ENCODE assay signal across 9 mouse cellular contexts in genomic region chr12:3550280-3550679, GRCm38 (mm10). TPM values are rescaled to one million over a fixed set of nuclear protein-coding genes. Genes with fewer than 3 reads are reported as not detected.
DNase-seq lines count a peak whose midpoint lies in the region; ATAC-seq lines count a peak whose summit lies in the region.
"Had no signal": no experiment of that assay in that cellular context is flagged by ENCODE, and none has a peak within 500 bp of the region (broad histone marks: within the 10 kb centered on the region; RNA-seq: fewer than 3 reads in every experiment).

No protein-coding gene starts in this region.

- H3K9ac ChIP-seq in hindbrain, embryonic 12.5 days = no peak overlapping the region
- H3K9ac ChIP-seq in midbrain, embryonic 13.5 days (replicated peaks) = no peak overlapping the region

- no peaks in the 10 kb centered on the region for H3K36me3 ChIP-seq in hindbrain, embryonic 12.5 days
- H3K36me3 ChIP-seq in midbrain, embryonic 13.5 days = no peaks in the 10 kb centered on the region

- H3K4me1 ChIP-seq in hindbrain, embryonic 12.5 days = peaks cover 3% of the 10 kb centered on the region; the same call in 1 of the 2 replicates
- H3K4me1 ChIP-seq in midbrain, embryonic 13.5 days (replicated peaks) = peaks cover 13% of the 10 kb centered on the region; the same call in 1 of the 2 replicates

- no peak overlapping the region for H3K4me3 ChIP-seq in hindbrain, embryonic 12.5 days
- H3K4me3 ChIP-seq in midbrain, embryonic 13.5 days (replicated peaks) = no peak overlapping the region

- no peak for ATAC-seq in hindbrain, embryonic 12.5 days (ENCODE audit: low FRiP score)
- ATAC-seq in midbrain, embryonic 13.5 days = 0 out of 2 replicates have a peak, but pooled peaks have one; percentile 34

- no peak overlapping the region for H3K27ac ChIP-seq in hindbrain, embryonic 12.5 days
- no peak overlapping the region for H3K27ac ChIP-seq in midbrain, embryonic 13.5 days

- H3K4me2 ChIP-seq in hindbrain, embryonic 12.5 days (replicated peaks) = peak overlapping the region; percentile 31; the same call in 1 of the 2 replicates
- 0 out of 2 replicates have a peak overlapping the region, but pooled peaks have one; percentile 5 for H3K4me2 ChIP-seq in midbrain, embryonic 13.5 days (replicated peaks)

- no peaks in the 10 kb centered on the region for H3K9me3 ChIP-seq in hindbrain, embryonic 12.5 days (replicated peaks)
- no peaks in the 10 kb centered on the region for H3K9me3 ChIP-seq in midbrain, embryonic 13.5 days

- DNase-seq in heart, adult 11 months = peak; percentile 64
- no peak for DNase-seq in heart, adult 9 months (ENCODE audit: low spot score in 2 of 2)
- DNase-seq in thymus, postnatal 0 days (ENCODE audit: low spot score) = peak; percentile 57
- no peak for DNase-seq in thymus, adult 18-20 months
- no peak for DNase-seq in cerebellum, adult 8-10 months
- no peak for DNase-seq in frontal cortex, postnatal 25 days (ENCODE audit: low spot score in 2 of 2)

- 12% methylated on average over 13 of the region's 13 CpGs for WGBS in hindbrain, embryonic 12.5 days
- WGBS in midbrain, embryonic 13.5 days = 10% methylated on average over 13 of the region's 13 CpGs

- H3K27me3 ChIP-seq in hindbrain, embryonic 12.5 days = no peaks in the 10 kb centered on the region
- H3K27me3 ChIP-seq in midbrain, embryonic 13.5 days = no peaks in the 10 kb centered on the region
- H3K27me3 ChIP-seq: CH12.LX had no signal

RNA-seq across cellular contexts. Expression of gene Dtnb, which starts 21.9 kb away (rescaled TPM):
- 27.8 and 29.3 TPM in 2 replicates for polyA plus RNA-seq in thymus, postnatal 0 days (2015; fragmentation: Nextera tagmentation; extraction: Ambion mirVana)
- polyA plus RNA-seq in hindbrain, embryonic 12.5 days (2016; fragmentation: Nextera tagmentation; extraction: Ambion mirVana) = 42.4 and 44.3 TPM in 2 replicates
- polyA plus RNA-seq in midbrain, embryonic 13.5 days (2015; fragmentation: Nextera tagmentation; extraction: Ambion mirVana) = 28.9 and 34.6 TPM in 2 replicates

Comparison
In these comparisons a context has a peak if more than half of its experiments do, and no peak if none do; other contexts are left out.
1. DNase-seq: peak in heart, adult 11 months (single experiment) and thymus, postnatal 0 days (single experiment); none in heart, adult 9 months (0 of 2), thymus, adult 18-20 months (0 of 2), cerebellum, adult 8-10 months (single experiment) and frontal cortex, postnatal 25 days (0 of 2).